Mouse (Mus musculus) left cerebral cortex, adult 2 months (tissue): ENCODE measurements around the gene Ace2. TPM values are rescaled to one million over a fixed set of nuclear protein-coding genes. Genes with fewer than 3 reads are reported as not detected.

Experiments
- DNase-seq, 2 experiments: peaks; one replicate each; pipeline ENCODE4 v3.0.0; 2021 to 2022; ENCODE audit warnings: low spot score in 2 of 2, mixed read lengths in 1 of 2; ENCODE audit errors: extremely low spot score in 1 of 2
- H3K27ac ChIP-seq: fragments of 200-600 bp; 2 replicates; pipeline ENCODE4 v1.8.1; 2022
- H3K4me3 ChIP-seq: fragments of 200-600 bp; 2 replicates; pipeline ENCODE4 v1.8.1; 2022
- CTCF ChIP-seq: fragments of 200-600 bp; IDR thresholded peaks from 2 replicates; pipeline ENCODE4 v1.8.1; 2022; ENCODE audit warnings: antibody characterized with exemption, mild to moderate bottlenecking, moderate library complexity
- intact Hi-C: fragments of 180-260 bp; cut with DNase I; formaldehyde crosslinking; loops from one replicate; pipeline ENCODE4 v1.15.1; 2025
- total RNA-seq, 2 experiments: library from RNA; stranded (reverse); gene quantifications; 2 replicates each; pipeline ENCODE4 v1.2.3; 2021

Gene Ace2
- total RNA-seq, 2 experiments from 2014 or later: 1.1 to 1.7 TPM

GRCm38 (mm10) chrX:164135304-164135818 lies 3.8 kb upstream of the Ace2 start:
- no peak overlapping the region for H3K27ac ChIP-seq
- no peak for DNase-seq
- H3K4me3 ChIP-seq: no peak overlapping the region
- no peak for TF ChIP-seq CTCF
- intact Hi-C loops: no loop called here

- no peak overlapping the region for H3K27ac ChIP-seq
- DNase-seq: no peak
- H3K4me3 ChIP-seq: no peak overlapping the region
- no peak for TF ChIP-seq CTCF
- intact Hi-C loops: no loop called here
Observed at GRCm38 (mm10) chrX:164145463-164146250, 6.5 kb downstream of the Ace2 start.

- intact Hi-C loops: no loop called here
- DNase-seq: no peak
- H3K4me3 ChIP-seq: no peak overlapping the region
- no peak for TF ChIP-seq CTCF
- no peak overlapping the region for H3K27ac ChIP-seq
Observed at GRCm38 (mm10) chrX:164152703-164153102, 13.6 kb downstream of the Ace2 start.

- intact Hi-C loops: no loop called here
Observed at GRCm38 (mm10) chrX:164153606-164154005, 14.5 kb downstream of the Ace2 start.

GRCm38 (mm10) chrX:164154594-164154993 lies 15.5 kb downstream of the Ace2 start:
- Histone ChIP-seq H3K4me3 (no peak overlapping the region), H3K27ac (no peak overlapping the region)
- no peak for DNase-seq
- intact Hi-C loops: no loop called here
- no peak for TF ChIP-seq CTCF

More at GRCm38 (mm10) chrX:164153606-164154005, 14.5 kb downstream of the Ace2 start:
- H3K27ac ChIP-seq: no peak overlapping the region
- no peak overlapping the region for H3K4me3 ChIP-seq
- no peak for TF ChIP-seq CTCF
- DNase-seq: no peak

DNA sequence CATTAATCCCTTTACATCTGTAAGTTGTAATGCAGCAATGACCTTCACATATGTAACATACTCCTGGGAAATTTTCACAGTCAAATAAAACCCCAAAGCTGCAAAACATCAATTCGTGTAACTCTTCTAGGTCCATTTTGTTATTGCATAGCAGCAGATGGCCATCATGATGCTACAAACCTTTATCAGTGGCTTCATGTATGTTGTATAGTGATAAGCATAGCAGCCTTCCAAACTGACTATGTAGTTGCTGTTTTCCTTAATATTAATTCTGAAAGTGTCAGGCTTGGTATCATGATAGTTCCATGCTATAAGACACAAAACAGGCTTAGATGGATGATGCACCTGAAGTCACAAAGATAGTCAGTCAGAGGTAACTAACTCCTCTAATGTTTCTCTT lies 25.5 kb downstream of the Ace2 start:
- no peak for DNase-seq
- intact Hi-C loops: no loop called here
- H3K27ac ChIP-seq: no peak overlapping the region
- no peak overlapping the region for H3K4me3 ChIP-seq
- no peak for TF ChIP-seq CTCF

DNA sequence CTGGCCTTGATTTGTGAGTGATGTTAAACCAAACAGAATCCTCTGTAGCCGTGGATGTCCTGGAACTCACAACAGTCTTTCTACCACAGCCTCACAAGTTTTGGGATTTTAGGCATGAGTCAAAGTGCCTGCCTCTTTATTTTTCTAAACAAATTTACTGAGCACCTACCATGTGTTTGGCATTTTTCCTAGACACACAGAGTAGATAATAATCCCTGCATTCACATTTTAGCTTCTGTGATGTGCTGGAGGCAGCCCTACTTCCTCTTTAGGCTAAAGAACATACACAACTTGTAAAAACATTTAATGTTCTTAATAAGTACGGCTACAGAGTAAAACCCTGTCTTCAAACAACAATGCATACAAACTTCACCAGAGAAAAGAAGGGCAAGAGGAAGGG lies 31.9 kb downstream of the Ace2 start:
- DNase-seq: no peak
- TF ChIP-seq CTCF: no peak
- Histone ChIP-seq H3K4me3 (no peak overlapping the region), H3K27ac (no peak overlapping the region)
- intact Hi-C loops: no loop called here

DNA sequence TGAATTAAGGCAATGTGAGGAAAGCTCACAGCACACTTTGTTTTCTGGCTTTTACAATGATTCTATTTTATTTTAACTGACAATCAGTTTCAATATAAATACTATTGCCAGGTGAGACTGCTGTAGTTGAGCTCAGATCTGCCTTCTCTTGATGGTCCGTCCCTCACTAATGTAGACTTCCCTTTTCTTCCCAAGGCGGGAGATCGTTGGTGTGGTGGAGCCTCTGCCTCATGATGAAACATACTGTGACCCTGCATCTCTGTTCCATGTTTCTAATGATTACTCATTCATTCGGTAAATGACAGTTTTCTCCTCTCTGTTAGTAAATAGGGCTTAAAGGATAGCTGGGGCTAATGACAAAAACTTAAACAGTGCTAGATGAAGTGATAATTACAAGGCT lies 34.7 kb downstream of the Ace2 start:
- no peak for DNase-seq
- no peak for TF ChIP-seq CTCF
- H3K27ac ChIP-seq: no peak overlapping the region
- no peak overlapping the region for H3K4me3 ChIP-seq
- intact Hi-C loops: no loop called here

GRCm38 (mm10) chrX:164175311-164175710 lies 36.2 kb downstream of the Ace2 start:
- intact Hi-C loops: loop anchor here (5.0 kb wide), 1 partner anchor 1258 kb away; no protein-coding TSS in a partner anchor
- Histone ChIP-seq H3K4me3 (no peak overlapping the region), H3K27ac (no peak overlapping the region)
- no peak for DNase-seq
- TF ChIP-seq CTCF: no peak

DNA sequence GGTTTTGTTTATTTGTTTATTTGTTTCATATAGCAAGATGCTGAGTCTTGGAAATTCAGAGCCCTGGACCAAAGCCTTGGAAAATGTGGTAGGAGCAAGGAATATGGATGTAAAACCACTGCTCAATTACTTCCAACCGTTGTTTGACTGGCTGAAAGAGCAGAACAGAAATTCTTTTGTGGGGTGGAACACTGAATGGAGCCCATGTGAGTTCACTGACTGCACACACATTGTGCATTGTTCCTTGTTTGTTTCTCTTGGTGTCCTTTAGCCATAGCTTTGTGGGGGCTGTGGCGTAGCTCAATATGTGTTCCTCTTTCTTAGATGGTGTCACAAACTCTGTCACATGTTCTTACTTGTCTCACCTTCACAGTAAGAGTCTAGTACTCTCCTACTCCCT lies 36.6 kb downstream of the Ace2 start:
- no peak overlapping the region for H3K4me3 ChIP-seq
- no peak for TF ChIP-seq CTCF
- intact Hi-C loops: loop anchor here (5.0 kb wide), 1 partner anchor 1258 kb away; no protein-coding TSS in a partner anchor
- no peak for DNase-seq
- H3K27ac ChIP-seq: no peak overlapping the region

GRCm38 (mm10) chrX:164178856-164179255 lies 39.7 kb downstream of the Ace2 start:
- H3K4me3 ChIP-seq: no peak overlapping the region
- no peak for DNase-seq
- no peak overlapping the region for H3K27ac ChIP-seq
- intact Hi-C loops: loop anchor here (1.0 to 5.0 kb wide), 2 partner anchors 78 to 1262 kb away; no protein-coding TSS in a partner anchor
- TF ChIP-seq CTCF: no peak

DNA sequence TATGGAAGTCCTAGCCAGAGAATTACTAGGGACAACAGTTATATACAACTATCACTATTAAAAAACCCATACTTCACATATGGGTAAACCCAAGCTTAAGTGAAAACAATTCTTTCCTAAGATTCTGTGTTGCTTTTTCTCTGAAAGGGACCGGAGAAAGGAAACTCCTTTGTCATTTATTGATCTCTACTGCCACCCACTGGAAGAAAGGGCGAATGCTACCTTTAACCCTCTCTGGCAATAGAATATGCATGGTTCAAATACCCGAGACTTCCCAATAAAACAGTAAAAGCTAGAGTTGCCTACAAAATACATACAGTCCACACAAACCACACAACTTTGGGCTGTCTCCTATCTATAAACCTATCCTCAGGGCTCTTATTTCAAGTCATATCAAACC lies 40.6 kb downstream of the Ace2 start:
- H3K27ac ChIP-seq: no peak overlapping the region

More for the DNA sequence above, 40.6 kb downstream of the Ace2 start:
- H3K4me3 ChIP-seq: no peak overlapping the region
- TF ChIP-seq CTCF: peak; percentile 67
- peak; percentile 36 to 51 for DNase-seq
- intact Hi-C loops: loop anchor here (1.0 to 5.0 kb wide), 2 partner anchors 78 to 1262 kb away; no protein-coding TSS in a partner anchor
